Mouse (Mus musculus) liver, adult 2 months (tissue): ENCODE measurements around the gene Pgam2. TPM values are rescaled to one million over a fixed set of nuclear protein-coding genes. Genes with fewer than 3 reads are reported as not detected.

Experiments
- DNase-seq: peaks from one replicate; pipeline ENCODE4 v3.0.0-alpha.2; 2011; ENCODE audit warnings: low read depth, low spot score; ENCODE audit errors: extremely low read depth
- H3K27ac ChIP-seq: fragments of 200-500 bp; replicated peaks from 2 replicates; pipeline ENCODE4 v1.5.1; 2012; ENCODE audit warnings: low read depth, mild to moderate bottlenecking, control low read depth, inconsistent platforms, low read length; ENCODE audit not compliant: insufficient read depth
- H3K27me3 ChIP-seq: fragments of 200-500 bp; 2 replicates; pipeline ENCODE4 v1.6.1; 2012; ENCODE audit warnings: mild to moderate bottlenecking, moderate library complexity, low read length, inconsistent platforms; ENCODE audit not compliant: control insufficient read depth, insufficient read depth
- H3K36me3 ChIP-seq: fragments of 200-500 bp; 2 replicates; pipeline ENCODE4 v1.6.1; 2012; ENCODE audit warnings: low read length, inconsistent platforms; ENCODE audit not compliant: control insufficient read depth, insufficient read depth
- H3K4me1 ChIP-seq: fragments of 200-500 bp; 2 replicates; pipeline ENCODE4 v1.6.1; 2011; ENCODE audit warnings: low read length; ENCODE audit not compliant: control insufficient read depth, insufficient read depth
- H3K4me3 ChIP-seq: fragments of 200-500 bp; 2 replicates; pipeline ENCODE4 v1.5.1; 2011; ENCODE audit warnings: low read depth, mild to moderate bottlenecking, control low read depth, low read length, moderate library complexity; ENCODE audit not compliant: insufficient read depth
- H3K79me2 ChIP-seq: fragments of 200-500 bp; 2 replicates; pipeline ENCODE4 v1.6.1; 2012; ENCODE audit warnings: inconsistent platforms, mild to moderate bottlenecking, low read length, moderate library complexity; ENCODE audit not compliant: control insufficient read depth, insufficient read depth
- H3K9ac ChIP-seq: fragments of 200-500 bp; 2 replicates; pipeline ENCODE4 v1.6.1; 2012; ENCODE audit warnings: low read depth, mild to moderate bottlenecking, control low read depth, inconsistent platforms, low read length
- CTCF ChIP-seq: fragments of 200-500 bp; IDR thresholded peaks from 2 replicates; pipeline ENCODE4 v1.5.1; 2011; ENCODE audit warnings: low read depth, low read length, control low read depth
- POLR2A ChIP-seq: fragments of 200-500 bp; IDR thresholded peaks from 2 replicates; pipeline ENCODE4 v1.6.1; 2011; ENCODE audit warnings: low read length, control low read depth; ENCODE audit not compliant: insufficient read depth; ENCODE audit errors: extremely low read depth
- WGBS: fragments of 180-500 bp; shearing (Covaris S2); methylation state at CpG from one replicate; pipeline ENCODE4 v1.1.7; 2018; 5-methylcytosine and 5-hydroxymethylcytosine counted together
- polyA plus RNA-seq: library from polyadenylated mRNA; depleted of rRNA; stranded (reverse); fragments of >200 nt; gene quantifications from 2 replicates; pipeline ENCODE4 v1.2.3, GENCODE M21; 2012
- total RNA-seq: library from RNA; depleted of rRNA; stranded (reverse); fragments of >200 nt; gene quantifications from 2 replicates; pipeline ENCODE4 v1.2.3, GENCODE M21; 2014

The Pgam2 gene
- total and polyA plus RNA-seq, 2 experiments = 0.92 TPM; not detected in 1

DNA sequence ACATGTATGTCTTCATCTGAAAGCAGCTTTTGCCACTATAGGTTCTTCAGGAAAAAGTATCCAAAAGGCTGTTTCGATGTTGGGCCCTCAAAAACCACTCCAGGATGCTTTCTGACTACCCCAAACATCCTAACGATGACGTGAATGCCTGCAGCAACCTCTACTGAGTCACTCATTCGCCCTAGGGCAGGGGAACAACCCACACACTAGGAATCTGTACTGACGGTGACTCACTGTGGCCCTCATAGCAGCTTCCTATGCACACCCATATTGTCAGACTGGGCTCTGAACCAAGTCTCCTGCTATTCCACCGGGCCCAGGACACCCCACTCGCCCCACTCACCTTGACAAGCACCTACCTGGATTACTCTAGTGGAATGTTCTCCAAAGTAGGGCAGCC is 31.5 kb upstream of the Pgam2 start:
- WGBS = 93% methylated on average over 7 of the region's 7 CpGs
- TF ChIP-seq POLR2A (no peak), CTCF (no peak)
- Histone ChIP-seq H3K4me3 (no peak overlapping the region), H3K27ac (no peak overlapping the region), H3K79me2 (no peaks in the 10 kb centered on the region), H3K4me1 (0 out of 2 replicates have a peak, but pooled peaks cover 2% of the 10 kb centered on the region), H3K9ac (no peak overlapping the region), H3K27me3 (no peaks in the 10 kb centered on the region), H3K36me3 (peaks cover 3% of the 10 kb centered on the region; the same call in 1 of the 2 replicates)
- no peak for DNase-seq

DNA sequence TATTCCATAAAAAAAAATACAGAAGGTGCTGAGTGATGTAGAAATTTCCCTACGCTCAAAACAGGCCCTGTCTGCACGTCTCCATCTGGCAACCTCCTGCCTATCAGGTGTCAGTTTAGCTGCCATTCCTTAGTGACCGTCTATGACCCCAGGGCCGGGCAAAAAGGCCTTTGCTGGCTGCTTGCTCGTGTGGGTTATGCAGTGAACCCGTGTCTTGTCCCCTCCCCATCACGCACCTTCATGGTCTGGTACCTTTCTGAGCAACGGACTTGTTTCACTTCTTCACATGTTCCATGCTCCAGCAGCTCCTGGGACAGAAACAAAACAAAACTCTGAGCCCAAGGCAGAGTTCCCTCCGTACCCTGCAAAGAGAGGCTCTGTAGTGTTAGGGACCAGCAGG is 31.0 kb upstream of the Pgam2 start:
- no peak for TF ChIP-seq POLR2A
- no peak for TF ChIP-seq CTCF
- H3K4me1 ChIP-seq = 0 out of 2 replicates have a peak, but pooled peaks cover 2% of the 10 kb centered on the region
- no peak overlapping the region for H3K4me3 ChIP-seq
- no peak overlapping the region for H3K27ac ChIP-seq
- no peaks in the 10 kb centered on the region for H3K27me3 ChIP-seq
- WGBS = 92% methylated on average over 9 of the region's 9 CpGs
- no peaks in the 10 kb centered on the region for H3K79me2 ChIP-seq
- H3K36me3 ChIP-seq = peaks cover 5% of the 10 kb centered on the region; the same call in 1 of the 2 replicates
- no peak overlapping the region for H3K9ac ChIP-seq
- no peak for DNase-seq

DNA sequence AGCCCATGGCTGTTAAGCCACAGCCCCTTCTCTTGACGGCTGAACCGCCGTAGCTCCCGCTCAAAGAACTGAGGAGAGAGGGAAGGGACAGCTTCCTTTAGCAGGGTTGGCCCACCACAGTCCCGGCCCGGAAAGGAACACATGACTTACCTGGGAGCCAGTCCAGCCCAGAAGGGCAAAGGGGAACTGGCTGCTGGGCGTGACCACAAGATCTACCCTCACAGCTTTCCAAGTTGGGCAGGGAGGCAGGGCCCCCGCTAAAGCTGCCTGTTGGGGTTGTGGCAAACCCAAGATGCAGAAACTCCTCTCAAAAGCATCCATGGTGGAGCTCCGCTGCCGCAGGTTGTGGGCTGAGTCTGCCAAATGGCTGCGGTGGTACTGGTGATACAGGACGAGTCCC is 25.8 kb upstream of the Pgam2 start:
- H3K36me3 ChIP-seq = peaks cover 5% of the 10 kb centered on the region; the same call in 1 of the 2 replicates
- no peak overlapping the region for H3K27ac ChIP-seq
- DNase-seq = no peak
- H3K4me1 ChIP-seq = no peaks in the 10 kb centered on the region
- no peak overlapping the region for H3K9ac ChIP-seq
- no peaks in the 10 kb centered on the region for H3K79me2 ChIP-seq
- 80% methylated on average over 12 of the region's 12 CpGs for WGBS
- no peaks in the 10 kb centered on the region for H3K27me3 ChIP-seq
- H3K4me3 ChIP-seq = no peak overlapping the region
- TF ChIP-seq CTCF (no peak), POLR2A (no peak)

DNA sequence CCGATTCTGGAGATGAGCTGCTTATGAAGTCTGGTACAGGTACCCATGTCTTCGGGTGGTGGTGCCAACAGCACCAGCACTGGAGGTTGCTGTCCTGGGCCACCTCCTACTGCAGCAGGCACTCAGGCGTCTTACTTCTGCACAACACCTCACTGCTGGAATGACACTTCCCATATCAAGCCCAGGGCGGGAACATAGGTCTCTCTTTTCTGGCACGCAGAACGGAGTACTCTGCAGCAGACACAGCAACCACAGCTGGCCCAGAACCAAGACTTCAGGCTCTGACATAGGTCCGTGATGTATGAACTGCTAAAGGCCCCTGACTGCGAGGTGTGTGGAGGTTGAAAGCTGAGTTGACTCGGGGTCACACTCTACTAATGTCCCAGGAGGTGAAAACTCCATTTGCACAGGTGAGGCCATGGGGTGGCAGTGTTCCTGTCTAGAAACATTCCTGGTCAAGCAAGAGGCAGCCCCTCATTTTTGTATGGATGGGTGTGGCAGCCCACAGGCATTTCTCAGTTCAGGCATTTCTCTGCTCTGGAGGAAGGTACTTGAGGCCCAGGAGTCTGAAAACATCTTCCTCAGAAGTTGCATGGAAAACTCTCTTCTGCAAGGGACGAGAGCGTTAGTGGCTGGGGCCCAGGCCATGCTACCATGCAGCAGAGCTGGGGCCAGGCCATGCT is 25.1 kb upstream of the Pgam2 start:
- no peaks in the 10 kb centered on the region for H3K79me2 ChIP-seq
- H3K36me3 ChIP-seq = peaks cover 5% of the 10 kb centered on the region; the same call in 1 of the 2 replicates
- TF ChIP-seq CTCF (no peak), POLR2A (no peak)
- no peak overlapping the region for H3K4me3 ChIP-seq
- no peaks in the 10 kb centered on the region for H3K27me3 ChIP-seq
- H3K27ac ChIP-seq = no peak overlapping the region
- H3K9ac ChIP-seq = no peak overlapping the region
- no peak for DNase-seq
- 86% methylated on average over 11 of the region's 11 CpGs for WGBS
- no peaks in the 10 kb centered on the region for H3K4me1 ChIP-seq

DNA sequence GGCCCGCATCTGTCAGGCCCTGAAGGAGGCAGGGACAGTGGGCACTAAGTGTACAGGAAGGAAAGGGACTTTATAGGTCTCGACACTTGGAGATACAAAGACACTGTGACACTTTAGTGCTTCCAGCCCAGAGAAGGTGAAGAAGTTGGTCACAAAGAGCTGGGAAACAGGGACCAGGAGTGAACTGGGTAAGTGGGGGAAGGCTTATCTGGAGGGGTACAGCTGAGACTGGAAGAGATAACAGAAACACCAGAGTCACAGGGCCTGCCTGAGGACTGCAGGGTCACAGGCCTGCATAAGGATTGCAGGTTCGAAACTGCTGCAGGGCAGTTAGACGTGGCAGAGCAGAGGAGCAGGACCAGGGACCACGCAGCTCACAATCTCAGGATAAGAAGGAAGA is 24.4 kb upstream of the Pgam2 start:
- Histone ChIP-seq H3K79me2 (no peaks in the 10 kb centered on the region), H3K4me1 (no peaks in the 10 kb centered on the region), H3K4me3 (no peak overlapping the region), H3K9ac (no peak overlapping the region), H3K36me3 (peaks cover 5% of the 10 kb centered on the region; the same call in 1 of the 2 replicates), H3K27ac (no peak overlapping the region), H3K27me3 (no peaks in the 10 kb centered on the region)
- TF ChIP-seq CTCF (no peak), POLR2A (no peak)
- no peak for DNase-seq
- 90% methylated on average over 5 of the region's 5 CpGs for WGBS

DNA sequence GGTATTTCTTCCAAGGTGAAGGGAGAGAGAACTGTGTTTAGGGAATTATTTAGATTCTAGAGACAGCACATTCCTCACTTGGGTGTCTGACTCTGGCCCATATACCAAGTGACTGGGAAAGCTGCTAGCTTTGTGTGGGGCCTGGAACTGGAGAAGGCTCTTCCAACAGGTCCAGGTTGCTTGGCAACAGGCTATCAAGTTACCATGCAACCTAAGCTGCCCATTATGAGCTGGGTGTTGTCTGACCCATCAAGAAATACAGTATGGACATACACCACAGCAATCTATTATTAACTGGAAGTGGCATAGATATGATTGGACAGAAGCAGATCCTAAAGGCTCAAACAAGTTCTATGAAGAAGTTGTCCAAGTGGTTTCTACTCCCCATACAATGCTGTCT is 21.9 kb upstream of the Pgam2 start:
- Histone ChIP-seq H3K27me3 (no peaks in the 10 kb centered on the region), H3K4me1 (no peaks in the 10 kb centered on the region), H3K36me3 (0 out of 2 replicates have a peak, but pooled peaks cover 2% of the 10 kb centered on the region), H3K9ac (no peak overlapping the region), H3K27ac (no peak overlapping the region), H3K4me3 (no peak overlapping the region), H3K79me2 (no peaks in the 10 kb centered on the region)
- no peak for DNase-seq
- no peak for TF ChIP-seq CTCF
- TF ChIP-seq POLR2A = no peak
